Mouse (Mus musculus): ENCODE results near the gene Ugt2a3. TPM values are rescaled to one million over a fixed set of nuclear protein-coding genes. Genes with fewer than 3 reads are reported as not detected.

The Ugt2a3 gene
- polyA plus RNA-seq (2012; ENCODE audit: low replicate concordance) = not detected in 2 replicates

DNA sequence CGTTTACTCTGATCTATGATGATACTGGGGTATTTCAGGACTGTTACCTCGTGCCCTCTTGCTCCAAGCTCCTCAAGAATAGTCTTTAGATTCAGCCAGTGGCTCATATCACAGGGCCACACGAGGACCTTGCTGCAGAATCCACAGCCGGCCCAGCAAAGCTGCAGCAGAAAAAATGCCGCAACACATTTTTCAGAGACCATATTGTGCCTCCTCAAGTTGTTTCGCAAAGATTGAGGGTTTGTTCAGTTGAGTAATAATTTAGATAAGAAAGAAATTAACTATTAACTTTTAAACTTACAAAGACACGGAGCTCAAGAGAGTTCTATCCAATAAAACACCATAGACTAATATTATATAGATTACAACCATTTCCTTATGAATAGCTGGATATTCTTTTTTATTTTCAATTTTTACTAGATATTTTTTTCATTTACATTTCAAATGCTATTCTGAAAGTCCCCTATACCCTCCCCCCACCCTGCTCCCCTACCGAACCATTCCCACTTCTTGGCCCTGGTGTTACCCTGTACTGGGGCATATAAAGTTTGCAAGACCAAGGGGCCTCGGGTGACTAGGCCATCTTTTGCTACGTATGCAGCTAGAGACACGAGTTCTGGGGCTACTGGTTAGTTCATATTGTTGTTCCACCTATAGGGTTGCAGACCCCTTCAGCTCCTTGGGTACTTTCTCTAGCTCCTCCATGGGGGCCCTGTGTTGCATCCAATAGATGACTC lies at the start of gene Ugt2a3:
Gene Ugt2a3 (minus strand): TSS at position 235 of the 737 bp plus-strand sequence.

Other genes with a start within 250 kb of the Ugt2a3 start
- gene Ugt2b36, start 244.6 kb downstream of the Ugt2a3 start, polyA plus RNA-seq (2012; ENCODE audit: low replicate concordance) = not detected in 2 replicates
- gene Ugt2b5, start 196.9 kb downstream of the Ugt2a3 start, polyA plus RNA-seq (2012; ENCODE audit: low replicate concordance) = not detected in 2 replicates
- not detected in 2 replicates for gene Ugt2b37, start 82.4 kb downstream of the Ugt2a3 start, polyA plus RNA-seq (2012; ENCODE audit: low replicate concordance)
- gene Ugt2b38, start 87.0 kb upstream of the Ugt2a3 start, polyA plus RNA-seq (2012; ENCODE audit: low replicate concordance) = not detected in 2 replicates
- not detected in 2 replicates for gene Ugt2a2, start 145.1 kb upstream of the Ugt2a3 start, polyA plus RNA-seq (2012; ENCODE audit: low replicate concordance)
- gene Gm43638, start 149.6 kb upstream of the Ugt2a3 start, polyA plus RNA-seq (2012; ENCODE audit: low replicate concordance) = not detected in 2 replicates
- gene Ugt2a1, start 153.7 kb upstream of the Ugt2a3 start, polyA plus RNA-seq (2012; ENCODE audit: low replicate concordance) = not detected in 2 replicates
- not detected in 2 replicates for gene Sult1b1, start 201.0 kb upstream of the Ugt2a3 start, polyA plus RNA-seq (2012; ENCODE audit: low replicate concordance)
- gene Sult1d1, start 231.8 kb upstream of the Ugt2a3 start, polyA plus RNA-seq (2012; ENCODE audit: low replicate concordance) = not detected in 2 replicates

Measured in leukemia stem cell, adult 10-12 weeks (primary cell).